Mouse (Mus musculus): ENCODE data around the gene Cldn18. TPM values are rescaled to one million over a fixed set of nuclear protein-coding genes. Genes with fewer than 3 reads are reported as not detected.

Gene Cldn18
- total and polyA plus RNA-seq, 2 experiments from 2014 or later = not detected

- Histone ChIP-seq H3K27ac (ENCODE audit: low read depth, low read length) (no peak overlapping the region), H3K27me3 (ENCODE audit: insufficient read depth, low read length) (no peaks in the 10 kb centered on the region), H3K36me3 (ENCODE audit: insufficient read depth, low read length) (no peaks in the 10 kb centered on the region), H3K4me1 (ENCODE audit: insufficient read depth, low read length) (no peaks in the 10 kb centered on the region), H3K9me3 (ENCODE audit: low read length) (no peaks in the 10 kb centered on the region), H3K4me3 (ENCODE audit: low read depth, low read length) (no peak overlapping the region), H3K9ac (replicated peaks; ENCODE audit: low read length, poor library complexity, severe bottlenecking) (no peak overlapping the region), H3K4me2 (ENCODE audit: low read depth, low read length, poor library complexity, severe bottlenecking) (no peak overlapping the region)
- TF ChIP-seq CTCF (IDR thresholded peaks at IDR 0.05) = peak; percentile 93
- ATAC-seq (ENCODE audit: low FRiP score) = peak; percentile 58
- DNase-seq (ENCODE audit: low spot score) = peak; percentile 87
- 35% methylated on average over 15 of the region's 15 CpGs for WGBS
These were observed 13.0 kb upstream of the Cldn18 start for GRCm38 (mm10) chr9:99729943-99730646.

GRCm38 (mm10) chr9:99727819-99728218, 10.8 kb upstream of the Cldn18 start:
- no peak overlapping the region for H3K9ac ChIP-seq (replicated peaks; ENCODE audit: low read length, poor library complexity, severe bottlenecking)
- no peak for TF ChIP-seq CTCF (IDR thresholded peaks at IDR 0.05)
- no peak overlapping the region for H3K4me2 ChIP-seq (ENCODE audit: low read depth, low read length, poor library complexity, severe bottlenecking)
- H3K4me1 ChIP-seq (ENCODE audit: insufficient read depth, low read length) = no peaks in the 10 kb centered on the region
- H3K27me3 ChIP-seq (ENCODE audit: insufficient read depth, low read length) = no peaks in the 10 kb centered on the region
- no peak overlapping the region for H3K27ac ChIP-seq (ENCODE audit: low read depth, low read length)
- H3K36me3 ChIP-seq (ENCODE audit: insufficient read depth, low read length) = no peaks in the 10 kb centered on the region
- WGBS = 76% methylated on average over 11 of the region's 11 CpGs
- no peaks in the 10 kb centered on the region for H3K9me3 ChIP-seq (ENCODE audit: low read length)
- DNase-seq (ENCODE audit: low spot score) (no peak), ATAC-seq (ENCODE audit: low FRiP score) (no peak)
- no peak overlapping the region for H3K4me3 ChIP-seq (ENCODE audit: low read depth, low read length)

GRCm38 (mm10) chr9:99725278-99725677, 8.2 kb upstream of the Cldn18 start:
- ATAC-seq (ENCODE audit: low FRiP score) (no peak), DNase-seq (ENCODE audit: low spot score) (no peak)
- no peaks in the 10 kb centered on the region for H3K36me3 ChIP-seq (ENCODE audit: insufficient read depth, low read length)
- H3K4me3 ChIP-seq (ENCODE audit: low read depth, low read length) = no peak overlapping the region
- 83% methylated on average over 8 of the region's 8 CpGs for WGBS
- no peak overlapping the region for H3K27ac ChIP-seq (ENCODE audit: low read depth, low read length)
- no peaks in the 10 kb centered on the region for H3K4me1 ChIP-seq (ENCODE audit: insufficient read depth, low read length)
- H3K27me3 ChIP-seq (ENCODE audit: insufficient read depth, low read length) = no peaks in the 10 kb centered on the region
- no peak overlapping the region for H3K4me2 ChIP-seq (ENCODE audit: low read depth, low read length, poor library complexity, severe bottlenecking)
- no peak for TF ChIP-seq CTCF (IDR thresholded peaks at IDR 0.05)
- no peaks in the 10 kb centered on the region for H3K9me3 ChIP-seq (ENCODE audit: low read length)
- H3K9ac ChIP-seq (replicated peaks; ENCODE audit: low read length, poor library complexity, severe bottlenecking) = no peak overlapping the region

- no peak for DNase-seq (ENCODE audit: low spot score)
- H3K36me3 ChIP-seq (ENCODE audit: insufficient read depth, low read length) = no peaks in the 10 kb centered on the region
- no peak overlapping the region for H3K4me3 ChIP-seq (ENCODE audit: low read depth, low read length)
- no peak for ATAC-seq (ENCODE audit: low FRiP score)
- 51% methylated on average over 1 of the region's 1 CpGs for WGBS
- H3K9ac ChIP-seq (replicated peaks; ENCODE audit: low read length, poor library complexity, severe bottlenecking) = no peak overlapping the region
- H3K4me1 ChIP-seq (ENCODE audit: insufficient read depth, low read length) = no peaks in the 10 kb centered on the region
- no peak for TF ChIP-seq CTCF (IDR thresholded peaks at IDR 0.05)
- H3K27ac ChIP-seq (ENCODE audit: low read depth, low read length) = no peak overlapping the region
- no peaks in the 10 kb centered on the region for H3K9me3 ChIP-seq (ENCODE audit: low read length)
- H3K4me2 ChIP-seq (ENCODE audit: low read depth, low read length, poor library complexity, severe bottlenecking) = no peak overlapping the region
- no peaks in the 10 kb centered on the region for H3K27me3 ChIP-seq (ENCODE audit: insufficient read depth, low read length)
These were observed 2.9 kb upstream of the Cldn18 start for GRCm38 (mm10) chr9:99720011-99720410.

GRCm38 (mm10) chr9:99710297-99710696, 6.8 kb downstream of the Cldn18 start:
- Histone ChIP-seq H3K4me1 (ENCODE audit: insufficient read depth, low read length) (no peaks in the 10 kb centered on the region), H3K4me3 (ENCODE audit: low read depth, low read length) (no peak overlapping the region), H3K9me3 (ENCODE audit: low read length) (no peaks in the 10 kb centered on the region), H3K9ac (replicated peaks; ENCODE audit: low read length, poor library complexity, severe bottlenecking) (no peak overlapping the region), H3K4me2 (ENCODE audit: low read depth, low read length, poor library complexity, severe bottlenecking) (no peak overlapping the region), H3K36me3 (ENCODE audit: insufficient read depth, low read length) (no peaks in the 10 kb centered on the region), H3K27me3 (ENCODE audit: insufficient read depth, low read length) (no peaks in the 10 kb centered on the region), H3K27ac (ENCODE audit: low read depth, low read length) (no peak overlapping the region)
- WGBS = 85% methylated on average over 4 of the region's 4 CpGs
- no peak for ATAC-seq (ENCODE audit: low FRiP score)
- DNase-seq (ENCODE audit: low spot score) = no peak
- TF ChIP-seq CTCF (IDR thresholded peaks at IDR 0.05) = no peak

- Histone ChIP-seq H3K4me1 (ENCODE audit: insufficient read depth, low read length) (no peaks in the 10 kb centered on the region), H3K4me2 (ENCODE audit: low read depth, low read length, poor library complexity, severe bottlenecking) (no peak overlapping the region), H3K4me3 (ENCODE audit: low read depth, low read length) (no peak overlapping the region), H3K27me3 (ENCODE audit: insufficient read depth, low read length) (no peaks in the 10 kb centered on the region), H3K27ac (ENCODE audit: low read depth, low read length) (no peak overlapping the region), H3K36me3 (ENCODE audit: insufficient read depth, low read length) (no peaks in the 10 kb centered on the region), H3K9ac (replicated peaks; ENCODE audit: low read length, poor library complexity, severe bottlenecking) (no peak overlapping the region), H3K9me3 (ENCODE audit: low read length) (no peaks in the 10 kb centered on the region)
- ATAC-seq (ENCODE audit: low FRiP score) (no peak), DNase-seq (ENCODE audit: low spot score) (no peak)
- TF ChIP-seq CTCF (IDR thresholded peaks at IDR 0.05) = no peak
- WGBS = 90% methylated on average over 22 of the region's 22 CpGs
These were observed 7.3 kb downstream of the Cldn18 start for GRCm38 (mm10) chr9:99709588-99710248.

Data from midbrain, postnatal 0 days (tissue).